Mouse (Mus musculus) lung, embryonic 14.5 days (tissue): ENCODE measurements at regions not wholly inside any gene's neighbourhood (a gene's known extent, or its start where the extent isn't known, plus 50 kb on each side); places are given as distances from the start of the nearest gene placed in this dataset.

Experiments
- ATAC-seq: fragments of 200-750 bp; cut with Nextera tagmentation; 2 replicates; pipeline ENCODE4 v1.8.0; 2017; ENCODE audit warnings: mild to moderate bottlenecking, moderate TSS enrichment, moderate library complexity; ENCODE audit not compliant: insufficient read depth
- DNase-seq: peaks from one replicate; pipeline ENCODE4 v3.0.0-alpha.2; 2015
- H3K27ac ChIP-seq: fragments of 300-500 bp; sonication (generic); 2 replicates; pipeline ENCODE4 v1.5.1; 2014; ENCODE audit warnings: low read depth, mild to moderate bottlenecking, moderate library complexity
- H3K27me3 ChIP-seq: fragments of 300-500 bp; sonication (generic); 2 replicates; pipeline ENCODE4 v1.6.1; 2014; ENCODE audit warnings: low read length, control low read depth; ENCODE audit not compliant: insufficient read depth
- H3K36me3 ChIP-seq: fragments of 300-500 bp; sonication (generic); 2 replicates; pipeline ENCODE4 v1.6.1; 2014; ENCODE audit warnings: control low read depth; ENCODE audit not compliant: insufficient read depth
- H3K4me1 ChIP-seq: fragments of 300-500 bp; sonication (generic); 2 replicates; pipeline ENCODE4 v1.6.1; 2014; ENCODE audit warnings: antibody characterized with exemption, control low read depth; ENCODE audit not compliant: insufficient read depth
- H3K4me2 ChIP-seq: fragments of 300-500 bp; sonication (generic); 2 replicates; pipeline ENCODE4 v1.6.1; 2014; ENCODE audit warnings: mild to moderate bottlenecking
- H3K4me3 ChIP-seq: fragments of 300-500 bp; sonication (generic); 2 replicates; pipeline ENCODE4 v1.5.1; 2014; ENCODE audit warnings: low read depth, low read length
- H3K9ac ChIP-seq: fragments of 300-500 bp; sonication (generic); 2 replicates; pipeline ENCODE4 v1.6.1; 2014
- H3K9me3 ChIP-seq: fragments of 300-500 bp; sonication (generic); 2 replicates; pipeline ENCODE4 v1.6.1; 2016; ENCODE audit warnings: low read depth, low read length, control low read depth
- CTCF ChIP-seq: IDR thresholded peaks from 2 replicates; pipeline ENCODE4 v1.5.1; 2016; ENCODE audit warnings: antibody characterized with exemption, low read depth
- WGBS: fragments of 180-500 bp; shearing (Covaris S2); extraction: QIAGEN DNeasy Blood & Tissue Kit; methylation state at CpG from one replicate; pipeline ENCODE4 v1.1.7; 2014; 5-methylcytosine and 5-hydroxymethylcytosine counted together

DNA sequence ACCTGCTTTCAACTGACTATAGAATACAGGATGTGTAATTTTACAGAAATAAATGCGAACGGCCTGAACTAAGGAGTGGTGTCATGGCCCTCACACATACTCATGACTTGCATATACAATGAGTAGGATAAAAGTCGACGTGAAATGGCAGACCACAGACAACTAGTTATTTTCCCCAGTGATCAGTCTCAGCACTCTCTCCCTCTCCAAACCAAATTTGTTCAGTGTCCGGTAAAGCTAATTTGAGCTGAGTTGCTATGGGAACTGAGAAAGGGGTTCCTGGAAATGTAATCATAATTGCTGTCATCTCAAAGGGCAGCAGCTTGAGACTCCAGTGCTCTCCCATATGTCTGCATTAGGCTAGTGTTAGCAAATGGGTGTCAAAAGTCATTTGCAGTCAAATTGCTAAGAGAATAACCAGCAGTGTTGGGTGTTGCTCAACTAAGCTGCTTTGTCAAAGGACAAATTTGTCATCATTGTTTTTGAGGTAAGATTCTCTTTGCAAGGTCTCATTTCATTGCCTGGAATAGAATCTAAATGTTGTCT, 72.0 kb upstream of the Rgs4 start:
- ATAC-seq (no peak), DNase-seq (no peak)
- Histone ChIP-seq H3K27me3 (no peaks in the 10 kb centered on the region), H3K4me3 (no peak overlapping the region), H3K4me1 (no peaks in the 10 kb centered on the region), H3K36me3 (no peaks in the 10 kb centered on the region), H3K4me2 (no peak overlapping the region), H3K27ac (no peak overlapping the region), H3K9ac (no peak overlapping the region), H3K9me3 (no peaks in the 10 kb centered on the region)
- no peak for TF ChIP-seq CTCF
- WGBS: 68% methylated on average over 5 of the region's 5 CpGs

DNA sequence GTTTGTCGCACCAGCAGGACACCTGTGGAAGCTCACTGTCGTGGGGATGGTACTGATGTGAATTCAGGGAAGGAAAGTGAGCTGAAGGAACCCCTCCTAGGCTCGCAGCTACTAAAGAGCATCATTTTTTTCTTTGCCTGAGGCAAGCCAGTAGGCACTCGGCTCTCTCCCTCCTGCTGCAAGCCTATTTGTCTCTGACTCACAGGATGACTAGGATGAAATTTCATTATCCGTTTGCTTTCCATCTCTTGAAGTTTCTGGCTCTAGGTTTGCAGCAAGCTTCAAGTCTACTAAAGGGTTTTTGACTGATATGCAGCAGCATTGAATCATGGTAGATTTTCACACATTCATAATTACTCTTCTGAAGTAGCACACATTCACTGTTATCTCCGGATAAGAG, 69.5 kb upstream of the Rgs4 start:
- WGBS: 63% methylated on average over 6 of the region's 6 CpGs
- H3K27ac ChIP-seq: no peak overlapping the region
- no peaks in the 10 kb centered on the region for H3K27me3 ChIP-seq
- TF ChIP-seq CTCF: no peak
- no peaks in the 10 kb centered on the region for H3K9me3 ChIP-seq
- no peak for ATAC-seq
- no peak overlapping the region for H3K4me2 ChIP-seq
- no peak for DNase-seq
- H3K4me1 ChIP-seq: no peaks in the 10 kb centered on the region
- no peak overlapping the region for H3K9ac ChIP-seq
- H3K36me3 ChIP-seq: no peaks in the 10 kb centered on the region
- no peak overlapping the region for H3K4me3 ChIP-seq

DNA sequence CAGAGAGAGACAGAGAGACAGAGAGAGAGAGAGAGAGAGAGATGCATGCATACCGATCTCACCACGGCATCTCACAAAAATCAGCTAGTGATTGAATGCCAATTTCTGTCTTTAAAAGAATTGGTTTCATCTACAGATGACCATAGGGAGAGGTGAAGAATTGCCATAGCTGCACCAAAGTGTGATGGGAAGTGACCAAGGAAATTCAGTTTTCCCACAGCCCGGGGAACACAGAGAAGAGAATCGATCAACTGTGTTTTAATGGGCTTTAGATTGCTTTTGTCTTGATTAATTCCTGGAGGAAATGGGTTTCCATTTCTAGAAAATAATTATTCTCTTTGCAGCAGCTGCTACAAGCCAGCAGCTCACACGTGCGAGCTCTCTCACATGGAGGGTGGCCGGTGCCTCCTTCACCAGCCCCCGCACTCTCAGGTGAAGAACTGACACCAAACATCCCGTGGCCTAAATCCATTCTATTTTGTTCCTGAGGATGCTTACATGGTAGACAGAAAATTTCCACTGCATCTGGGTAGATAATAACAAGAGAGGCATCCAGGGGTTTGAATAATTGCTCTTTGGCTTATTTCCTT, 65.2 kb upstream of the Rgs4 start:
- Histone ChIP-seq H3K4me1 (no peaks in the 10 kb centered on the region), H3K9ac (no peak overlapping the region), H3K36me3 (no peaks in the 10 kb centered on the region), H3K9me3 (no peaks in the 10 kb centered on the region), H3K4me2 (no peak overlapping the region), H3K4me3 (no peak overlapping the region), H3K27me3 (no peaks in the 10 kb centered on the region), H3K27ac (no peak overlapping the region)
- ATAC-seq (no peak), DNase-seq (no peak)
- 80% methylated on average over 9 of the region's 9 CpGs for WGBS
- TF ChIP-seq CTCF: no peak

DNA sequence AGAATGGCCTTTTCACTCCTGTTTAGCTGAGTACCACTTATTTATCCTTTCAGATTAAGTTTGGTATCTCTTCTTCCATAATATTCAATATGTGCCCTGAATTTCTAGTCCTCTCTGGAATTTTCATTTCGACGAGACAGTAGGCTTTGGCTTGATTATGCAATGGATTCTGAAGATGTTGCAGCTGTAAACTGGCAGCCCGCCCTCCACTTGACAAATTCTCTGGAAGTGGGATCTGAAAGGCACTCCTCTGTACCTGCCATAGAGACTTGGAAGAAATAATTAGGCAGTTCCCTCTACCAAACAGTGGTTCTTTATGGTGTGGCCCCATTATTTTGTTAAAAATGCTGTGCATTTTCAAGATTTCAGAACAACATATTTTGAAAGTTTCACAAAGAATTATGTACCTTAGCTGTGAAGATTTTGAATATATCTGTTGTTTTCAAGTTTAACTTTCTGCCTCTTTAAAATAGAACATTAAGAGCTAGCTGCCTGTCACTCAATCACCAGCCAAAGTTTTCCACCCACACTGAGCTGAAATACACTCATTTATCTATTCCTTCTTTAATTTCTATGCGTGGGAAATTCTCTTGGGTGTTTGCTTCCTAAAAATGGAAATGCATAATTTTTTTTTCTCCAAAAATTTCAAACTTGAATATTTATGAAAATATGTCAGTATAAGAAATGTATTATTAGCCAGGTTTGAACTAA, 56.1 kb upstream of the Rgs4 start:
- TF ChIP-seq CTCF: no peak
- Histone ChIP-seq H3K4me2 (no peak overlapping the region), H3K27ac (peak overlapping the region; percentile 25; the same call in 1 of the 2 replicates), H3K9ac (no peak overlapping the region), H3K4me3 (no peak overlapping the region), H3K27me3 (no peaks in the 10 kb centered on the region), H3K36me3 (no peaks in the 10 kb centered on the region), H3K9me3 (peaks cover 3% of the 10 kb centered on the region; the same call in 1 of the 2 replicates), H3K4me1 (0 out of 2 replicates have a peak, but pooled peaks cover 6% of the 10 kb centered on the region)
- ATAC-seq: no peak
- peak; percentile 26 for DNase-seq
- 56% methylated on average over 4 of the region's 4 CpGs for WGBS

DNA sequence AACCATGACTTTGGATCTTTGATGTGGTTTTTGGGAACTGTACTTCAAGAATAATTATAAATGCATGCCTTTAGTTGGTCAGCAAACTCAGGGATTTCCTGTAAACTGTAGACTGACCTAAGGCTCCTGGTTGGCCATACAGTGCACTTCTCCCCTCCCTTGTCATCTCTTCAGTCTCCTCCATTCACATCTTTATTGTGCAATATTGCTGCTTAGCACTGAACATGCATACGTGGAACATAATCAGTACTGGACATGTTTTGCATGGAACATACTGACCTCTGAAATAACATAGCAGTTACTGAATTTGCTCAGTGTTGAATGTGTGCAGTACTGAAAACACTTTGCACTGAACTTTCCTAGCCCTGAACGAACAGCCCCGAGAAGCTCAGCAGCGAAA, 55.4 kb upstream of the Rgs4 start:
- TF ChIP-seq CTCF: no peak
- ATAC-seq (peak; percentile 20), DNase-seq (peak; percentile 27)
- Histone ChIP-seq H3K4me2 (no peak overlapping the region), H3K9me3 (peaks cover 3% of the 10 kb centered on the region; the same call in 1 of the 2 replicates), H3K4me3 (no peak overlapping the region), H3K27me3 (no peaks in the 10 kb centered on the region), H3K36me3 (no peaks in the 10 kb centered on the region), H3K27ac (peak overlapping the region; percentile 25; the same call in 1 of the 2 replicates), H3K4me1 (0 out of 2 replicates have a peak, but pooled peaks cover 6% of the 10 kb centered on the region), H3K9ac (no peak overlapping the region)
- WGBS: 67% methylated on average over 4 of the region's 4 CpGs

DNA sequence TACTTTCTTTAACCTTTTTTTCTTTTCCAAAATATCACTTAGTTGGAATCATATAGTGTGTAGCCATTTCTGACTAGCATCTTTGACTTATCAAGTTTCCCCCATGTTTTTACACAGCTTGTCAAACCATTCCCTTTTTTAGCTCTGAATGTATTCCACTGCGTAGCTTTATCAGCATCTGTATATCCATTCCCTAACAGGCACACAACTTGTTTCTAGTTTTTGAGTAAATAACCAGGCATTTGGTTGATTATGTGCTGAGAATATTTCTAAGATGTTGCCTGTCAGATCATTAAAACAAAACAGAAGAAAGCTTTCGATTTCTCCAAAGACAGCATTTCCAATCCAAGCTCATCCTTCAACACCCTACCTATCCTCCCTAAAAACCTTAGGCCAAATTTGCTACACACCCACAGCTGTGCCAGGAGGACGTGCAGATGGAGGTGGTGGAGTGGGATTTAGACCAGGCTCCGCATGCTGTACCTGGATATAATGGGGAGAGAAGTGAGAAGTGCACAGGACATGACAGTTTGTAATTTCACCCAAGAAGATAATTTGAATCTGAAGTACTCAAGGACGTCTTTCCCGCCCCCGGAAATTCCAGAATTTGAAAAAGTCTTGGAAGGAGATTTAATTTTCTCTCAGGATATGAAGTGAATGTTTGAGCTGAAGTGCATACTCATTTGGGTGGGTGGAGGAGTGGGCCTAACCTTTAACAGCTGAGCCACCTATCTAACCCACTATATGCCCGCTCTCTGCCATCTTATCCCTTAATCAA, 54.8 kb upstream of the Rgs4 start:
- 39% methylated on average over 8 of the region's 8 CpGs for WGBS
- Histone ChIP-seq H3K9me3 (peaks cover 3% of the 10 kb centered on the region; the same call in 1 of the 2 replicates), H3K4me2 (no peak overlapping the region), H3K4me1 (0 out of 2 replicates have a peak, but pooled peaks cover 6% of the 10 kb centered on the region), H3K9ac (no peak overlapping the region), H3K4me3 (no peak overlapping the region), H3K36me3 (no peaks in the 10 kb centered on the region), H3K27me3 (no peaks in the 10 kb centered on the region), H3K27ac (peak overlapping the region; percentile 25; the same call in 1 of the 2 replicates)
- ATAC-seq (peak; percentile 93), DNase-seq (peak; percentile 93)
- no peak for TF ChIP-seq CTCF
